Mouse (Mus musculus): ENCODE data around the gene Csf2. TPM values are rescaled to one million over a fixed set of nuclear protein-coding genes. Genes with fewer than 3 reads are reported as not detected.

The Csf2 gene
- total and polyA plus RNA-seq, 3 experiments, result 0.79 to 2.4 (median 1.9) TPM

DNA sequence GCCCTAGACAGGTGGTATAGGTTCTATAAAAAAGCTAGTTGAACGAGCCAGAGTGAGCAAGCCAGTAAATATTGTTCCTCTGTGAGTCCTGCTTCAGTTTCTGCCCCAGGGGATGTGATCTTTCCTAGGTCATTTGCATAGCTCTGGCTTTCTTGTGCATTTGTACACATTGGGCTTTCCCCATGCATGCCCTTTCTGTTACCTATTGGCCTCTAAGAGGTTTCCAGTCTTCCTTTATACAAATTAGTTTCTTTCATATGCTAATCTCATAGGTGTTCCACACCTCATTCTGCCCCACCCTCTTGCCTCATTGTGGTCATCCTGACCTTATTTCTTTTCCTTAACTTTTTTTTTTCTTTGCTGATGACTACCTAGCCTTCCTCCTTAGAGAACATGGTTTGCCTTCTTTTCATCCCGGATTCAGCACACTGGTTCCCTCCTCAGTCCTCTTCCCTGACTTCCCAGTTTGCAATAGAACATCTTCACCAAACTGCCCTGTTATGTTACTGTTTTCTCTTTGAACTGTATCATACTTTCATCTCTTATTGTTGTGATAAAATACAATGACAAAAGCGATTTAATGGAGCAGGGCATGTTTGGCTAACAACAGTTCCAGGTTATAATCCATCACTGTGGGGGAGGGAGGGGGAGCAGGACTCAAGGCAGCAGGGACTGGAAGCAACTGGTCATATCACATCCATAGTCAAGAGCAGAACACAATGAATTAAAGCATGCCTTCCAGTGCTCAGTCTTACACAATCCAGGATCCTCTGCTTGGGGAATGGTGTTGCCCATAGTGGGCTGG lies 47.4 kb downstream of the Csf2 start:
- DNase-seq (ENCODE audit: extremely low read depth), result peak; percentile 99
- Histone ChIP-seq H3K9ac (ENCODE audit: insufficient read depth, low read depth) (no peak overlapping the region), H3K4me2 (ENCODE audit: insufficient read depth, low read depth, poor library complexity, severe bottlenecking) (peak overlapping the region; percentile 74), H3K4me3 (replicated peaks in 1 of 3; ENCODE audit: low read depth in 2 of 3, low read length in 2 of 3, poor library complexity in 1 of 3) (no peak overlapping the region), H3K9me3 (replicated peaks; ENCODE audit: low read length) (peaks cover 3% of the 10 kb centered on the region), H3K36me3 (replicated peaks in 1 of 2; ENCODE audit: control insufficient read depth in 1 of 2, insufficient read depth in 1 of 2, low read length in 1 of 2) (no peaks in the 10 kb centered on the region), H3K27ac (ENCODE audit: insufficient read depth, low read depth) (peak overlapping the region; percentile 97), H3K79me2 (replicated peaks; ENCODE audit: control insufficient read depth, extremely low read depth, insufficient read depth, poor library complexity, severe bottlenecking) (no peaks in the 10 kb centered on the region), H3K4me1 (ENCODE audit: control insufficient read depth in 1 of 2, insufficient read depth in 2 of 2) (peaks cover 41 to 67% of the 10 kb centered on the region in 2 experiments), H3K27me3 (replicated peaks) (no peaks in the 10 kb centered on the region)
- in situ Hi-C loops (cut with MboI; ENCODE audit: low pct_ligation_motif_present, low pct_unique_long_range_greater_than_20kb, low sequenced_read_pairs) (no loop called here), dilution Hi-C loops (cut with MboI; ENCODE audit: extremely low pct_ligation_motif_present, extremely low pct_unique_long_range_greater_than_20kb, low sequenced_read_pairs) (no loop called here)
- TF ChIP-seq CHD1 (IDR thresholded peaks at IDR 0.05; ENCODE audit: low read depth, low read length) (no peak), CTCF (conservative IDR thresholded peaks at IDR 0.05 in 1 of 2, IDR thresholded peaks at IDR 0.05 in 1 of 2; ENCODE audit: low read depth in 2 of 2, low read length in 2 of 2) (no peak), TBP (conservative IDR thresholded peaks at IDR 0.05; ENCODE audit: low read depth, low read length) (0 out of 2 replicates have a peak, but pooled peaks have one; percentile 19), E2F4 (IDR thresholded peaks at IDR 0.05; ENCODE audit: insufficient replicate concordance, low read depth, low read length) (no peak), NRF1 (IDR thresholded peaks at IDR 0.05; ENCODE audit: low read depth, low read length) (no peak), GABPA (IDR thresholded peaks at IDR 0.05; ENCODE audit: insufficient replicate concordance, low read depth, low read length) (no peak), TCF12 (IDR thresholded peaks at IDR 0.05; ENCODE audit: low read depth, low read length) (peak; percentile 89), UBTF (IDR thresholded peaks at IDR 0.05; ENCODE audit: low read depth, low read length) (no peak), ELF1 (IDR thresholded peaks at IDR 0.05; ENCODE audit: low read depth, low read length) (peak; percentile 50; the same call in 1 of the 2 replicates), MAFK (IDR thresholded peaks at IDR 0.05; ENCODE audit: insufficient replicate concordance, low read length) (peak; percentile 87), JUN (IDR thresholded peaks at IDR 0.05; ENCODE audit: insufficient read depth, low read depth, low read length) (peak; percentile 69), IRF4 (IDR thresholded peaks at IDR 0.05; ENCODE audit: low read depth, low read length) (peak; percentile 91), ZMIZ1 (IDR thresholded peaks at IDR 0.05; ENCODE audit: low read depth, low read length) (peak; percentile 43; the same call in 1 of the 2 replicates), SIN3A (IDR thresholded peaks at IDR 0.05; ENCODE audit: low read length) (peak; percentile 50; the same call in 1 of the 2 replicates), EP300 (IDR thresholded peaks at IDR 0.05; ENCODE audit: low read length) (peak; percentile 96), ZKSCAN1 (IDR thresholded peaks at IDR 0.05; ENCODE audit: borderline replicate concordance, low read depth, low read length) (no peak), NELFE (IDR thresholded peaks at IDR 0.05; ENCODE audit: low read depth, low read length) (no peak; the same call in 1 of the 2 replicates), ZC3H11A (IDR thresholded peaks at IDR 0.05; ENCODE audit: low read depth, low read length) (no peak), POLR2AphosphoS2 (IDR thresholded peaks at IDR 0.05; ENCODE audit: low read depth, low read length) (no peak), BHLHE40 (IDR thresholded peaks at IDR 0.05; ENCODE audit: low read depth, low read length) (peak; percentile 88), POLR2A (IDR thresholded peaks at IDR 0.05; ENCODE audit: low read depth, low read length) (no peak), SMC3 (IDR thresholded peaks at IDR 0.05; ENCODE audit: low read depth, low read length) (no peak; the same call in none of the 2 replicates), PAX5 (IDR thresholded peaks at IDR 0.05; ENCODE audit: low read length) (no peak), USF1 (IDR thresholded peaks at IDR 0.05; ENCODE audit: low read depth, low read length) (no peak), RCOR1 (conservative IDR thresholded peaks at IDR 0.05; ENCODE audit: low read depth, low read length) (peak; percentile 68; the same call in 1 of the 2 replicates), MXI1 (IDR thresholded peaks at IDR 0.05; ENCODE audit: low read depth, low read length) (no peak), USF2 (conservative IDR thresholded peaks at IDR 0.05; ENCODE audit: low read depth, low read length) (no peak), MAZ (IDR thresholded peaks at IDR 0.05; ENCODE audit: low read depth, low read length) (peak; percentile 88), HCFC1 (IDR thresholded peaks at IDR 0.05; ENCODE audit: low read depth, low read length) (no peak), JUND (conservative IDR thresholded peaks at IDR 0.05; ENCODE audit: low read depth, low read length) (peak; percentile 89), ZNF384 (IDR thresholded peaks at IDR 0.05; ENCODE audit: low read depth, low read length) (peak; percentile 84), MYC (IDR thresholded peaks at IDR 0.05; ENCODE audit: low read depth, low read length) (peak; percentile 89), KAT2A (IDR thresholded peaks at IDR 0.05; ENCODE audit: insufficient replicate concordance, low read length) (no peak), CHD2 (IDR thresholded peaks at IDR 0.05; ENCODE audit: low read length) (peak; percentile 62), MAX (IDR thresholded peaks at IDR 0.05; ENCODE audit: low read length) (peak; percentile 53; the same call in 1 of the 2 replicates), MEF2A (IDR thresholded peaks at IDR 0.05; ENCODE audit: borderline replicate concordance, low read depth, low read length) (peak; percentile 93), RAD21 (IDR thresholded peaks at IDR 0.05; ENCODE audit: low read depth, low read length) (no peak; the same call in 1 of the 2 replicates), ETS1 (conservative IDR thresholded peaks at IDR 0.05; ENCODE audit: low read depth, low read length) (peak; percentile 94)
